Mouse (Mus musculus) forebrain, embryonic 14.5 days (tissue): ENCODE measurements at regions not wholly inside any gene's neighbourhood (a gene's known extent, or its start where the extent isn't known, plus 50 kb on each side); places are given as distances from the start of the nearest gene placed in this dataset.
A peak's percentile ranks its signal among the peaks of the same experiment; 100 is the strongest.

Experiments
- ATAC-seq: fragments of 200-750 bp; cut with Nextera tagmentation; 2 replicates; pipeline ENCODE4 v1.8.0; 2017; ENCODE audit warnings: mild to moderate bottlenecking, moderate library complexity
- DNase-seq: peaks from one replicate; pipeline ENCODE4 v3.0.0-alpha.2; 2015; ENCODE audit warnings: low spot score
- H3K27ac ChIP-seq: fragments of 300-500 bp; sonication (generic); 2 replicates; pipeline ENCODE4 v1.5.1; 2014; ENCODE audit warnings: low read depth, mild to moderate bottlenecking, control low read depth, low read length, moderate library complexity
- H3K27me3 ChIP-seq: fragments of 300-500 bp; sonication (generic); replicated peaks from 2 replicates; pipeline ENCODE4 v1.6.1; 2014; ENCODE audit warnings: low read length, control low read depth, mixed read lengths; ENCODE audit not compliant: control insufficient read depth, insufficient read depth
- H3K36me3 ChIP-seq: fragments of 300-500 bp; sonication (generic); 2 replicates; pipeline ENCODE4 v1.6.1; 2014; ENCODE audit warnings: low read length, control low read depth; ENCODE audit not compliant: control insufficient read depth, insufficient read depth
- H3K4me1 ChIP-seq: fragments of 300-500 bp; sonication (generic); 2 replicates; pipeline ENCODE4 v1.6.1; 2014; ENCODE audit warnings: antibody characterized with exemption, low read length, control low read depth; ENCODE audit not compliant: control insufficient read depth, insufficient read depth
- H3K4me2 ChIP-seq: fragments of 300-500 bp; sonication (generic); 2 replicates; pipeline ENCODE4 v1.6.1; 2014; ENCODE audit warnings: mild to moderate bottlenecking, control low read depth, low read length
- H3K4me3 ChIP-seq: fragments of 300-500 bp; sonication (generic); 2 replicates; pipeline ENCODE4 v1.5.1; 2014; ENCODE audit warnings: low read depth, low read length, control low read depth
- H3K9ac ChIP-seq: fragments of 300-500 bp; sonication (generic); 2 replicates; pipeline ENCODE4 v1.6.1; 2014; ENCODE audit warnings: mild to moderate bottlenecking, low read length, control low read depth, moderate library complexity
- H3K9me3 ChIP-seq: fragments of 300-500 bp; sonication (generic); replicated peaks from 2 replicates; pipeline ENCODE4 v1.6.1; 2016; ENCODE audit warnings: low read length, control low read depth, mixed read lengths; ENCODE audit not compliant: control insufficient read depth
- WGBS: fragments of 180-500 bp; shearing (Covaris S2); extraction: QIAGEN DNeasy Blood & Tissue Kit; methylation state at CpG from one replicate; pipeline ENCODE4 v1.1.7; 2014; 5-methylcytosine and 5-hydroxymethylcytosine counted together

DNA sequence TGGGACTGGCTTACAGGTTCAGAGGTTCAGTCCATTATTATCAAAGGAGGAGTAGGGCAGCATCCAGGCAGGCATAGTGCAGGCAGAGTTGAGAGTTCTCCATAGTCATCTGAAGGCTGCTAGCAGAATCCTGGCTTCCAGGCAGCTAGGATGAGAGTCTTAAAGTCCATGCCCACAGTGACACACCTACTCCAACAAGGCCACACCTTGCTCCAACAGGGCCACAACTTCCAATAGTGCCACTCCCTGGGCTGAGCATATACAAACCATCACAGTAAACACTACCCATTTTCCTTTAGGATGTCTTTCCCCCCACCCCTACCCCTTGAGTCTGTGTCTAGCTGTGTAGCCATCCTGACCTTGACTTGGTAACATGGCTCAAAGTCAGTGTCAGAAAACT is 78.8 kb upstream of the Ppp1r12a start:
- Histone ChIP-seq H3K27me3 (no peaks in the 10 kb centered on the region), H3K4me3 (no peak overlapping the region)

GRCm38 (mm10) chr10:108075144-108075543 is 86.8 kb upstream of the Ppp1r12a start:
- H3K4me2 ChIP-seq: no peak overlapping the region
- H3K4me1 ChIP-seq: no peaks in the 10 kb centered on the region
- WGBS: 49% methylated on average over 5 of the region's 5 CpGs
- H3K9ac ChIP-seq: no peak overlapping the region
- no peak overlapping the region for H3K27ac ChIP-seq
- H3K27me3 ChIP-seq: no peaks in the 10 kb centered on the region
- ATAC-seq (no peak), DNase-seq (no peak)
- H3K36me3 ChIP-seq: no peaks in the 10 kb centered on the region
- no peaks in the 10 kb centered on the region for H3K9me3 ChIP-seq
- H3K4me3 ChIP-seq: no peak overlapping the region

More for the DNA sequence above, 78.8 kb upstream of the Ppp1r12a start:
- no peak overlapping the region for H3K4me2 ChIP-seq
- no peak for DNase-seq
- H3K9me3 ChIP-seq: no peaks in the 10 kb centered on the region
- no peaks in the 10 kb centered on the region for H3K36me3 ChIP-seq
- H3K4me1 ChIP-seq: no peaks in the 10 kb centered on the region
- H3K27ac ChIP-seq: no peak overlapping the region
- H3K9ac ChIP-seq: no peak overlapping the region
- ATAC-seq: no peak

GRCm38 (mm10) chr10:108073828-108074227 is 88.2 kb upstream of the Ppp1r12a start:
- Histone ChIP-seq H3K9ac (no peak overlapping the region), H3K27me3 (no peaks in the 10 kb centered on the region), H3K4me3 (no peak overlapping the region), H3K4me1 (no peaks in the 10 kb centered on the region), H3K36me3 (no peaks in the 10 kb centered on the region), H3K27ac (no peak overlapping the region), H3K4me2 (no peak overlapping the region), H3K9me3 (no peaks in the 10 kb centered on the region)
- no peak for DNase-seq
- WGBS: 84% methylated on average over 4 of the region's 4 CpGs
- ATAC-seq: no peak

GRCm38 (mm10) chr10:108072211-108072610 is 89.8 kb upstream of the Ppp1r12a start:
- Histone ChIP-seq H3K4me3 (no peak overlapping the region), H3K36me3 (no peaks in the 10 kb centered on the region), H3K27ac (no peak overlapping the region), H3K9me3 (no peaks in the 10 kb centered on the region), H3K4me1 (no peaks in the 10 kb centered on the region), H3K27me3 (no peaks in the 10 kb centered on the region), H3K4me2 (no peak overlapping the region), H3K9ac (no peak overlapping the region)
- ATAC-seq (no peak), DNase-seq (no peak)
- 86% methylated on average over 1 of the region's 1 CpGs for WGBS

DNA sequence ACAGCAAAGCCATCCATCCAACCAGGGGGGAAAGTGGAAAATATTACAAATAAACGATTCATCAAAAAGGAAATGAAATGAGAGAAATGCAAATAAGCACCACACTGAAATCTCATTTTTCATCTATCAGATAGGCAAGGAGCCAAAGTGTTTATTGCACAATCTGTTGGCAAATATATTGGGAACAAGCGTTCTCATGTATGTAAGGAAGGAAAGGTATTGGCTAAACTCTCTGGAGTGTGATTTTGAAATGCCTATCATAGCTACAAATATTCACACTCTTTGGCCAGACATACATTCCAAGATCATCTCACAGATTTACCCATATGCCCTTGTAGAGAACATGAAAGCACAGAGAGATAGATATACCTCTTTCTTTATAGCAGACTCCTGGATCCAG is 90.6 kb upstream of the Ppp1r12a start:
- DNase-seq (peak; percentile 47), ATAC-seq (peak; percentile 34; the same call in 1 of the 2 replicates)
- no peaks in the 10 kb centered on the region for H3K27me3 ChIP-seq

GRCm38 (mm10) chr10:108067723-108068122 is 94.3 kb upstream of the Ppp1r12a start:
- ATAC-seq (no peak), DNase-seq (no peak)
- H3K4me3 ChIP-seq: no peak overlapping the region
- WGBS: 89% methylated on average over 10 of the region's 10 CpGs
- no peak overlapping the region for H3K27ac ChIP-seq
- no peak overlapping the region for H3K9ac ChIP-seq
- H3K27me3 ChIP-seq: no peaks in the 10 kb centered on the region
- H3K9me3 ChIP-seq: no peaks in the 10 kb centered on the region
- H3K36me3 ChIP-seq: no peaks in the 10 kb centered on the region
- no peaks in the 10 kb centered on the region for H3K4me1 ChIP-seq
- H3K4me2 ChIP-seq: no peak overlapping the region

More for the DNA sequence above, 90.6 kb upstream of the Ppp1r12a start:
- Histone ChIP-seq H3K9ac (no peak overlapping the region), H3K27ac (no peak overlapping the region), H3K4me1 (no peaks in the 10 kb centered on the region), H3K4me2 (no peak overlapping the region), H3K9me3 (no peaks in the 10 kb centered on the region), H3K36me3 (no peaks in the 10 kb centered on the region), H3K4me3 (no peak overlapping the region)
- WGBS: 87% methylated on average over 2 of the region's 2 CpGs

- ATAC-seq (no peak), DNase-seq (no peak)
- Histone ChIP-seq H3K9me3 (no peaks in the 10 kb centered on the region), H3K36me3 (no peaks in the 10 kb centered on the region), H3K4me2 (no peak overlapping the region), H3K4me1 (no peaks in the 10 kb centered on the region), H3K27ac (no peak overlapping the region), H3K9ac (no peak overlapping the region), H3K27me3 (no peaks in the 10 kb centered on the region), H3K4me3 (no peak overlapping the region)
- 89% methylated on average over 8 of the region's 8 CpGs for WGBS
Measured at GRCm38 (mm10) chr10:108066241-108066640, 95.8 kb upstream of the Ppp1r12a start.

GRCm38 (mm10) chr10:108061813-108062435 is 100.1 kb upstream of the Ppp1r12a start:
- peak; percentile 14 for DNase-seq
- peak; percentile 34; the same call in 1 of the 2 replicates for ATAC-seq
- Histone ChIP-seq H3K4me1 (no peaks in the 10 kb centered on the region), H3K27ac (no peak overlapping the region), H3K9me3 (no peaks in the 10 kb centered on the region), H3K9ac (no peak overlapping the region), H3K4me3 (no peak overlapping the region), H3K36me3 (no peaks in the 10 kb centered on the region), H3K4me2 (no peak overlapping the region), H3K27me3 (no peaks in the 10 kb centered on the region)
- WGBS: 51% methylated on average over 7 of the region's 7 CpGs

DNA sequence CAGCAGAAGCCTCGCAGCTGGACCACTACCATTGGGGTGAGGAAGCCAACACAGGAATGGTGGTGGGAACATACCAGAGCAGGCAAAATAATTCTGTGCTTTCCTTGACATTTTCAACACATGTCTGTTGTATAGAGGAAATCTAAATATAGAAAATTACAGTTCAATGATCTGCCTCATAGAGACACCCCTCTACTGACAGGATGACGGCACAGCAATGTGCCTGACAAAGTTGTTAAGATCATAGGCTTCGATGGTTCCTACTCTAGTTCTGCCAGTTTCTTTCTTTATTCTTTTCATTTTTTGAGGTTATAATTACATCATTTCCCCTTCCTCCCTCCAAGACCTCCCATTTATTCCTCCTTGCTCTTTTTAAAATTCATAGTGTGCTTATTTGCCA is 101.4 kb upstream of the Ppp1r12a start:
- no peaks in the 10 kb centered on the region for H3K36me3 ChIP-seq
- no peak overlapping the region for H3K9ac ChIP-seq
- no peak overlapping the region for H3K4me2 ChIP-seq
- no peaks in the 10 kb centered on the region for H3K4me1 ChIP-seq
- no peak overlapping the region for H3K4me3 ChIP-seq
- H3K9me3 ChIP-seq: no peaks in the 10 kb centered on the region
- DNase-seq (no peak), ATAC-seq (no peak)
- no peaks in the 10 kb centered on the region for H3K27me3 ChIP-seq
- 89% methylated on average over 3 of the region's 3 CpGs for WGBS
- no peak overlapping the region for H3K27ac ChIP-seq
